Mouse (Mus musculus) heart, adult 10 weeks (tissue): ENCODE measurements around the gene Taar7d. TPM values are rescaled to one million over a fixed set of nuclear protein-coding genes. Genes with fewer than 3 reads are reported as not detected.

Experiments
- polyA plus RNA-seq: library from polyadenylated mRNA; stranded (reverse); fragments of 350-450 nt; fragmentation: Illumina TruSeq; extraction: RNeasy Lipid Tissue Mini Kit (QIAGEN cat#74804); gene quantifications from one replicate; pipeline ENCODE4 v1.2.3, GENCODE M21; 2014; ENCODE audit warnings: low read depth, low replicate concordance

The Taar7d gene
- polyA plus RNA-seq = not detected

DNA sequence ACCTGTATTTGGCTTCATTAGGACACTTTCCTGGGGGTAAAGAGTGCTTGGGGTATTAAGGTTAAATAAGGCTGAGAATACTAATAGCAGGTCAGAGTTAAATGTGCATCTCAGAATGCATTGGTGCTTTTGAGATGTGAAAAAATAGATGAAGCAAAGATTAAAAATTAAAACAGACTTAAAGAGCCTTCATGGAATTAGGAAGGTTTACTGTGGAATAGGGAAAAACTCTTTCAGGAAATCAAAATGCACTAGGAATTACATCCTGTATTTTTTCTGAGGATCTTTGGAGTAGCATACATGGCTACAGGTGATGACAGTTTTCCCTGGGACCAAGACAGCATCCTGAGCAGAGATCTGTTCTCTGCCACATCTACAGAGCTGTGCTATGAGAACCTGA lies at the start of gene Taar7d:
Gene Taar7d, plus strand, starts transcription at position 301 of the 400 bp plus-strand sequence.

GRCm38 (mm10) chr10:23985546-23985945 lies 41.5 kb upstream of the Taar7d start, which contains the start of gene Taar6:
TSS of gene Taar6 (minus strand) at chr10:23985646.

DNA sequence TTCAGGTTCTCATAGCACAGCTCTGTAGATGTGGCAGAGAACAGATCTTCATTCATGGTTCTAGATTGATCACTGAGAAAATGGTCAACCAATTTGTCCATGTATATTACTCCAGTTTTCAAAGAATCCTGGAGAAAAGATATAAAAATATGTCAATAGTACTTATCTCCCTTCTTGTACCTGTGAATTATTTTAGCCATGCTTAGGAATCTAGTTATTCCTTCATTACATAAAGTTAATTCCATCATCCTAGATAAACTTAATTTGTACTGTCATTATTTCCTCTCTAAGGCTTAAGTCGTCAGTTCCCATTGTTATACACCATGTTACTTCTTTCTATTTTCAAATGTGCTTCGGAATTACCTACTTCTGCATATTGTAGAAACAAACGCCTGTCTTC lies 33.6 kb upstream of the Taar7d start, which contains the start of gene Taar7a:
Gene Taar7a, minus strand, starts transcription at position 101 of the 400 bp plus-strand sequence.

DNA sequence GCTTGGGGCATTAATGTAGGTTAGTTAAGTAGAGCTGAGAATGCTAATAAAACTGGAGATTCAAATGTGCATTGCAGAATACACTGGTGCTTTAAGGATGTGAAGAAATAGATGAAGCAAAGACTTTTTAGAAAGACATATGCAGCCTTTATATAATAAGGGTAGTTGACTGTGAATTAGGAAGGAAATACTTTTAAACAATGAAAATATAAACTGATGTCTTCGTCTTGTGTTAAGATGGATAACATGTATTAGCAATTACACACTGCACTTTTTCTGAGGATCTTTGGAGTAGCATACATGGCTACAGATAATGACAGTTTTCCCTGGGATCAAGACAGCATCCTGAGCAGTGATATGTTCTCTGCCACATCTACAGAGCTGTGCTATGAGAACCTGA lies 27.4 kb upstream of the Taar7d start, which contains the start of gene Taar7b:
Gene Taar7b, plus strand, starts transcription at position 301 of the 400 bp plus-strand sequence.

DNA sequence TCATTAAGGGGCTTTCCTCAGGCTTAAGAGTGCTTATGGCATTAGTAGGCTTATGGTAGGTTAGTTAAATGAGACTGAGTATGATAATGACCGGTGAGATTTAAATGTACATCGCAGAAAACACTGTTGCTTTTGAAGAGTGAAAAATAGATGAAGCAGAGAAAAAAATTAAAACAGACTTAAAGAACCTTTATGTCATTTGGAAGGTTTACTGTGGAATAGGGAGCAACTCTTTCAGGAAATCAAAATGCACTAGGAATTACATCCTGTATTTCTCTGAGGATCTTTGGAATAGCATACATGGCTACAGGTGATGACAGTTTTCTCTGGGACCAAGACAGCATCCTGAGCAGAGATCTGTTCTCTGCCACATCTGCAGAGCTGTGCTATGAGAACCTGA lies 10.3 kb downstream of the Taar7d start, which contains the start of gene Taar7e:
Gene Taar7e, plus strand, starts transcription at position 301 of the 400 bp plus-strand sequence.

GRCm38 (mm10) chr10:24049210-24049609 lies 22.2 kb downstream of the Taar7d start, which contains the start of gene Taar7f:
TSS of gene Taar7f (plus strand) at chr10:24049510.

DNA sequence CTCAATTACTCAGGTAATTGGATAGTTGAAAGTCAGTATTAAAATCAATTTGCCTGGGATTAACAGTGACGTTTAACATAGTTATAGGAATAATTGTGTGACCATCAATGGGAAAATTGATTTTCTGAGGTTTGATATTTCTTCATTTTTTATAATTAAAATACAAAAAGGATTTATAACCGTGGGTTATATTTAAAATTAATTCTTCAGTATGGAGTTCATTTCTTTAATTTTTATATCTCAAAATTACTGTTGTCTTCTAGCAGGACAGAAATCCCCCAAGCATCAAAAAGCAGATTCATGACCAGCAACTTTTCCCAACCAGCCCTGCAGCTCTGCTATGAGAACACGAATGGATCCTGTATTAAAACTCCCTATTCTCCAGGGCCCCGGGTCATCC lies 49.2 kb downstream of the Taar7d start, which contains the start of gene Taar8a:
Gene Taar8a, plus strand, starts transcription at position 301 of the 400 bp plus-strand sequence.

Other genes starting within 250 kb of the Taar7d start
- gene Rps12, start 239.9 kb upstream of the Taar7d start, polyA plus RNA-seq = 775 TPM
- 15.1 TPM for gene Slc18b1, start 230.2 kb upstream of the Taar7d start, polyA plus RNA-seq
- 0.34 TPM for gene Vnn3, start 175.8 kb upstream of the Taar7d start, polyA plus RNA-seq
- 0.55 TPM for gene Vnn1, start 132.5 kb upstream of the Taar7d start, polyA plus RNA-seq
- gene Taar1, start 106.9 kb upstream of the Taar7d start, polyA plus RNA-seq = not detected
- gene Taar2, start 88.7 kb upstream of the Taar7d start, polyA plus RNA-seq = not detected
- not detected for gene Taar3, start 77.7 kb upstream of the Taar7d start, polyA plus RNA-seq
- gene Taar4, start 66.7 kb upstream of the Taar7d start, polyA plus RNA-seq = not detected
- not detected for gene Taar5, start 56.5 kb upstream of the Taar7d start, polyA plus RNA-seq
- not detected for gene Taar6, start 41.6 kb upstream of the Taar7d start, polyA plus RNA-seq
- not detected for gene Taar7a, start 33.7 kb upstream of the Taar7d start, polyA plus RNA-seq
- not detected for gene Taar7b, start 27.3 kb upstream of the Taar7d start, polyA plus RNA-seq
- not detected for gene Taar7e, start 10.4 kb downstream of the Taar7d start, polyA plus RNA-seq
- not detected for gene Taar7f, start 22.3 kb downstream of the Taar7d start, polyA plus RNA-seq
- not detected for gene Taar8a, start 49.3 kb downstream of the Taar7d start, polyA plus RNA-seq
- not detected for gene Taar8b, start 65.1 kb downstream of the Taar7d start, polyA plus RNA-seq
- gene Taar8c, start 74.7 kb downstream of the Taar7d start, polyA plus RNA-seq = not detected
- gene Taar9, start 82.3 kb downstream of the Taar7d start, polyA plus RNA-seq = not detected
- gene Stx7, start 122.1 kb downstream of the Taar7d start, polyA plus RNA-seq = 47.7 TPM
- gene Moxd1, start 196.3 kb downstream of the Taar7d start, polyA plus RNA-seq = 0.60 TPM